Mouse (Mus musculus): ENCODE results near the gene Hsdl1. TPM values are rescaled to one million over a fixed set of nuclear protein-coding genes. Genes with fewer than 3 reads are reported as not detected.

The Hsdl1 gene
- polyA plus RNA-seq, 1 experiment, result 12.9 TPM

DNA sequence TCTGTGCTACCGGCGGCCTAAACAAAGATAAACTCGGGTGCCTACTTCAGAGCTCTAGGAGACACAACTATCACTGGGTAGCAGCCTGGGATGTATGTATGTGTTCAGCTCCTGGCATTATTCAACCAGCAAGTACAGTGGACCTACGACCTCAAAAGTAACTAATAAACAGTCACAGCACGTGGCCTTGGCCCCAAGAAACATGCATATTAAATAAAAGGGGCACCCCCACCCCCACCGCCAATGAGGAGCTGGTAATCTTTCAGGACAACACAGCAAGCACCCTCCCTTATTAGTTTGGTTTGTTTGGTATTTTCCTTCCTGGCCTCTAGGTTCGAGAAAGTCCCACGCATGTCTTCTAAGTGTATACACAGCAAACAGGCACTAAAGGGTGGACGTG lies 6.7 kb downstream of the Hsdl1 start:
- Histone ChIP-seq H3K27ac (ENCODE audit: control insufficient read depth, insufficient read depth, low read depth, low read length) (no peak overlapping the region), H3K4me3 (ENCODE audit: control insufficient read depth, low read depth, low read length) (no peak overlapping the region), H3K4me1 (ENCODE audit: control insufficient read depth, insufficient read depth, low read length) (peaks cover 5% of the 10 kb centered on the region), H3K27me3 (ENCODE audit: control insufficient read depth, insufficient read depth, low read length) (no peaks in the 10 kb centered on the region), H3K36me3 (ENCODE audit: control insufficient read depth, insufficient read depth, low read length) (peaks cover 2% of the 10 kb centered on the region)
- TF ChIP-seq CTCF (IDR thresholded peaks at IDR 0.05; ENCODE audit: control insufficient read depth, insufficient read depth, insufficient replicate concordance, low read depth, low read length), result no peak

GRCm38 (mm10) chr8:119566367-119566766 lies 8.6 kb downstream of the Hsdl1 start:
- Histone ChIP-seq H3K36me3 (ENCODE audit: control insufficient read depth, insufficient read depth, low read length) (peaks cover 2% of the 10 kb centered on the region), H3K4me1 (ENCODE audit: control insufficient read depth, insufficient read depth, low read length) (no peaks in the 10 kb centered on the region), H3K27me3 (ENCODE audit: control insufficient read depth, insufficient read depth, low read length) (no peaks in the 10 kb centered on the region), H3K4me3 (ENCODE audit: control insufficient read depth, low read depth, low read length) (no peak overlapping the region), H3K27ac (ENCODE audit: control insufficient read depth, insufficient read depth, low read depth, low read length) (no peak overlapping the region)
- TF ChIP-seq CTCF (IDR thresholded peaks at IDR 0.05; ENCODE audit: control insufficient read depth, insufficient read depth, insufficient replicate concordance, low read depth, low read length), result no peak
- no peak for TF ChIP-seq POLR2A (IDR thresholded peaks at IDR 0.05; ENCODE audit: control insufficient read depth, low read depth, low read length)

GRCm38 (mm10) chr8:119563849-119564251 lies 11.1 kb downstream of the Hsdl1 start:
- Histone ChIP-seq H3K27me3 (ENCODE audit: control insufficient read depth, insufficient read depth, low read length) (no peaks in the 10 kb centered on the region), H3K36me3 (ENCODE audit: control insufficient read depth, insufficient read depth, low read length) (peaks cover 2% of the 10 kb centered on the region), H3K27ac (ENCODE audit: control insufficient read depth, insufficient read depth, low read depth, low read length) (no peak overlapping the region), H3K4me1 (ENCODE audit: control insufficient read depth, insufficient read depth, low read length) (peaks cover 4% of the 10 kb centered on the region), H3K4me3 (ENCODE audit: control insufficient read depth, low read depth, low read length) (no peak overlapping the region)
- TF ChIP-seq POLR2A (IDR thresholded peaks at IDR 0.05; ENCODE audit: control insufficient read depth, low read depth, low read length), result no peak
- TF ChIP-seq CTCF (IDR thresholded peaks at IDR 0.05; ENCODE audit: control insufficient read depth, insufficient read depth, insufficient replicate concordance, low read depth, low read length), result no peak

DNA sequence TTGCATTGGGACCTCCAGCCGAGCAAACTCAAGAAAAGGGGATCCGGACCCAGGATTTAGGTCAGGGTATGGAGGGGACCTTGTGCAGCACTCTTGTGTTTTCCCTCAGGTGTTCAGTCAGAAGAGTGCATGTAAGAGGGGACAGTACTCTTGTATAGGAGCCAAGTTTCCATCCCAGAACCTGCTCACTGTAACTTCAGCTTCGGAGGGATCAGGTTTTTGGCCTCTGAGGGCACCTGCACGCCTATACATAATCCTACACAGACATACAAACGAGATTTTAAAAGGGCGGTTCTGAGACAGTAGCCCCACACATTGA lies 15.6 kb downstream of the Hsdl1 start:
- Histone ChIP-seq H3K4me3 (ENCODE audit: control insufficient read depth, low read depth, low read length) (peak overlapping the region; percentile 98), H3K4me1 (ENCODE audit: control insufficient read depth, insufficient read depth, low read length) (peaks cover 12% of the 10 kb centered on the region), H3K27me3 (ENCODE audit: control insufficient read depth, insufficient read depth, low read length) (no peaks in the 10 kb centered on the region), H3K36me3 (ENCODE audit: control insufficient read depth, insufficient read depth, low read length) (no peaks in the 10 kb centered on the region; the same call in 1 of the 2 replicates), H3K27ac (ENCODE audit: control insufficient read depth, insufficient read depth, low read depth, low read length) (peak overlapping the region; percentile 82)
- TF ChIP-seq CTCF (IDR thresholded peaks at IDR 0.05; ENCODE audit: control insufficient read depth, insufficient read depth, insufficient replicate concordance, low read depth, low read length), result no peak
- 0 out of 2 replicates have a peak, but pooled peaks have one; percentile 27 for TF ChIP-seq POLR2A (IDR thresholded peaks at IDR 0.05; ENCODE audit: control insufficient read depth, low read depth, low read length)

- TF ChIP-seq POLR2A (IDR thresholded peaks at IDR 0.05; ENCODE audit: control insufficient read depth, low read depth, low read length) (peak; percentile 45), CTCF (IDR thresholded peaks at IDR 0.05; ENCODE audit: control insufficient read depth, insufficient read depth, insufficient replicate concordance, low read depth, low read length) (no peak)
- Histone ChIP-seq H3K36me3 (ENCODE audit: control insufficient read depth, insufficient read depth, low read length) (no peaks in the 10 kb centered on the region), H3K4me3 (ENCODE audit: control insufficient read depth, low read depth, low read length) (peak within 1 kb of the TSS; percentile 98), H3K4me1 (ENCODE audit: control insufficient read depth, insufficient read depth, low read length) (peaks cover 12% of the 10 kb centered on the region), H3K27ac (ENCODE audit: control insufficient read depth, insufficient read depth, low read depth, low read length) (peak within 1 kb of the TSS; percentile 98), H3K27me3 (ENCODE audit: control insufficient read depth, insufficient read depth, low read length) (no peaks in the 10 kb centered on the region)
Observed at GRCm38 (mm10) chr8:119558603-119559401, 16.2 kb downstream of the Hsdl1 start, which contains the start of gene Mbtps1. Gene Mbtps1, minus strand, starts transcription at chr8:119558735.

- H3K4me1 ChIP-seq (ENCODE audit: control insufficient read depth, insufficient read depth, low read length), result peaks cover 12% of the 10 kb centered on the region
- no peaks in the 10 kb centered on the region for H3K36me3 ChIP-seq (ENCODE audit: control insufficient read depth, insufficient read depth, low read length)
- H3K27ac ChIP-seq (ENCODE audit: control insufficient read depth, insufficient read depth, low read depth, low read length), result peak overlapping the region; percentile 98
- no peaks in the 10 kb centered on the region for H3K27me3 ChIP-seq (ENCODE audit: control insufficient read depth, insufficient read depth, low read length)
- H3K4me3 ChIP-seq (ENCODE audit: control insufficient read depth, low read depth, low read length), result peak overlapping the region; percentile 98
- TF ChIP-seq POLR2A (IDR thresholded peaks at IDR 0.05; ENCODE audit: control insufficient read depth, low read depth, low read length), result peak; percentile 5; the same call in 1 of the 2 replicates
- TF ChIP-seq CTCF (IDR thresholded peaks at IDR 0.05; ENCODE audit: control insufficient read depth, insufficient read depth, insufficient replicate concordance, low read depth, low read length), result no peak
Observed at GRCm38 (mm10) chr8:119557821-119558602, 17.0 kb downstream of the Hsdl1 start.

DNA sequence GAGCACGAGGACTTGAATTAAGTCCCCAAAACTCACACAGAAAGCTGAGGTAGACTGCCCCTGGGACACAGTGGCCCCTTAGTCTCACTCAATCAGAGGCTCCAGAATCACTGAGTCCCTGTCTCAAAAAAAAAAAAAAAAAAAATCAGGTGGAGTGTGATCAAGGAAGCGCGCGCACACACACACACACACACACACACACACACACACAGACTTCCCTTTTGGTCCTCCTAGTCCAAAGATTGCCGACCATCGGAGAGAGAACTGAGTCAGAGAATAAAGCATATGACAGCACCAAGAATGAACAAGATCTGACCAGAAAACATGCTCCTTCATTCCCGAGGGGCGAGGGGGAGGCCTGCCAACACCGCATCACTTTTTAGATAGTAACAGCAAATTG lies 17.9 kb downstream of the Hsdl1 start:
- Histone ChIP-seq H3K4me3 (ENCODE audit: control insufficient read depth, low read depth, low read length) (peak overlapping the region; percentile 98), H3K36me3 (ENCODE audit: control insufficient read depth, insufficient read depth, low read length) (no peaks in the 10 kb centered on the region), H3K27ac (ENCODE audit: control insufficient read depth, insufficient read depth, low read depth, low read length) (no peak overlapping the region), H3K4me1 (ENCODE audit: control insufficient read depth, insufficient read depth, low read length) (peaks cover 12% of the 10 kb centered on the region), H3K27me3 (ENCODE audit: control insufficient read depth, insufficient read depth, low read length) (no peaks in the 10 kb centered on the region)
- TF ChIP-seq POLR2A (IDR thresholded peaks at IDR 0.05; ENCODE audit: control insufficient read depth, low read depth, low read length), result no peak
- no peak for TF ChIP-seq CTCF (IDR thresholded peaks at IDR 0.05; ENCODE audit: control insufficient read depth, insufficient read depth, insufficient replicate concordance, low read depth, low read length)

Data from testis, adult 2 months (tissue).